Mouse (Mus musculus) common myeloid progenitor, adult 5-6 weeks (primary cell): ENCODE data around the gene Mrgprb2. TPM values are rescaled to one million over a fixed set of nuclear protein-coding genes. Genes with fewer than 3 reads are reported as not detected.

Experiments used
- ATAC-seq: replicated peaks from 2 replicates; pipeline ENCODE4 v1.8.0; 2016; ENCODE audit warnings: low read depth, mild to moderate bottlenecking, moderate TSS enrichment, inconsistent platforms; ENCODE audit not compliant: poor library complexity, severe bottlenecking
- total RNA-seq: library from RNA; stranded (forward); fragments of 200-1000, 187-1606 nt; gene quantifications from 2 replicates; pipeline ENCODE4 v1.2.3, GENCODE M21; 2017

Gene Mrgprb2
- not detected in 2 replicates for total RNA-seq

GRCm38 (mm10) chr7:48557986-48558385 is at the start of gene Mrgprb2:
TSS of gene Mrgprb2 (minus strand) at chr7:48558086.
- ATAC-seq = no peak

Other genes with a start within 250 kb of the Mrgprb2 start
- gene Mrgprb8, start 169.6 kb downstream of the Mrgprb2 start, total RNA-seq = not detected in 2 replicates
- not detected in 2 replicates for gene Mrgprb1, start 101.7 kb downstream of the Mrgprb2 start, total RNA-seq
- not detected in 2 replicates for gene Mrgprx2, start 58.8 kb downstream of the Mrgprb2 start, total RNA-seq
- gene Mrgprb3, start 85.7 kb upstream of the Mrgprb2 start, total RNA-seq = not detected in 2 replicates
- 41.8 and 52.3 TPM in 2 replicates for gene Zdhhc13, start 230.9 kb upstream of the Mrgprb2 start, total RNA-seq